Mouse (Mus musculus) A20 (cell line): Measurements from ENCODE around the gene Zdhhc1.
A peak's percentile ranks its signal among the peaks of the same experiment; 100 is the strongest.

Experiments used
- DNase-seq: peaks from one replicate; pipeline ENCODE4 v3.0.0-alpha.2; 2011; ENCODE audit warnings: low read depth, low spot score

The Zdhhc1 gene

DNA sequence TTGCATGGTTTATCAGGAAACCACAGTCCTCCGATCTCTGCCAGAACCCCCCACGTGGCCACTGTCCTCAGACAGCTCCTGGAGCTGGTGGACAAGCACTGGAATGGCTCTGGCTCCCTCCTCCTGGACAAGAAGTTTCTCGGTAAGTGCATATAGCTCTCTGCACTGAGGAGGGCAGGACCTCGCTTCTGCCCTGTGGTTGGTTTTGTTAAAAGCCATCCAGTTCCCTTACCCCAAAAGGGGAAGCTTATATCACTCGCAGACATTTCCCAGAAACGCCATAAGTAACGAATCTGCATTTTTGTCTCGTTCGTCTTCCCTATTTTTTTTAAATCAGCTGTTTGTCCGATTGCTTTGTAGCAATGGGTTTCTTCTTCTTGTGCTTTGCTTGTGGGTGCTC, 41.5 kb downstream of the Zdhhc1 start:
- no peak for DNase-seq

DNA sequence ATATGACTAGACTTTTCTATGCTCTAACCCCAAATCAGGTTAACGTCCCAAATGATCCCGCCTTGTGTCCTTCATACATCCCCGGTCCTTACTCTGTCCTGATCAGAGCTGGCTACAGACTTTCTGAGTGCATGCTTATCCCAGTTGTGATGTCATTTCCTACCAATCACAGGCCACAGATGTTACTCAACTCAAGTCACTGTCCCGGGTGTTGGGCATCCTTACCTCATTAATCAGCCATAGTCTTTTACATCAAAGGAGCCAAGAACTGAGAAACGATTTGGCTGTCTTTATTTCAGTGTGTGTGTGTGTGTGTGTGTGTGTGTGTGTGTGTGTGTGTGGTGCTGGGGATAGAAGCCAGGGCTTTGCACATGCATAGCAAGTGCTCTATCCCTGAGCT, 42.6 kb downstream of the Zdhhc1 start:
- DNase-seq: no peak

GRCm38 (mm10) chr8:105453296-105453695, 43.4 kb downstream of the Zdhhc1 start:
- peak; percentile 30 for DNase-seq

DNA sequence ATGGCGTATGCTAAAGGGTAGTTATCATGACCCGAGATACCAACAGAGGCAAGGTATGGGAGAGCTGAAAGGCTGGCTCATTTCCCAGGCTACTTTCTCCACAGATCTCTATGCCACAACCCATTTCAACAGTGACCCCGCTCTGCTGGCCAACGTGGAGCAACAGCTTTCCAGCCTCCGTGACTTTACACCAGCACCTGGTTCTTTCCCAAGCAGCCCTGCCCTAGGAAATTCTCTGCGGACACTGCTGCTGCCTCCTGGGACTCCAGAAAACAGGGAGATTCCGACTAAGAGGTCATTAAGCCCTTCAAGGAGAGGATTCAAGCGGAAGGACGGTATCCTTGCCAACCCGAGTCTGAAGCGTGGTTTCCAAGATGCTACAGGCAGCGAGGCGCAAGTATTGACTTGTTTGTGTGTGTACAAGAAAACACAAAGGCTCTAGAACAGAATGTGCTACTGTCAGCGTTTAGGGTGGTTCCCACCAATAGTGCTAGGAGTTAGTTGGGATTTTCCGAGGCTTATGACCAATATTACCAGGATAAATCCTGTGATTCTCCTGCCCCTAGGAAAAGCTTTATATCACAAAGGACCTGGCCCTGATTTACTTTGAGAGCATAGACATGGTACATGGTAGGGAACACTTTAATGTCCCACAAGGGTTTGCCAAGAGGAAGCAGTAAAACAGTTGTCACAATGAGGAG, 44.6 kb downstream of the Zdhhc1 start:
- DNase-seq: no peak

GRCm38 (mm10) chr8:105450977-105451376, 45.7 kb downstream of the Zdhhc1 start:
- DNase-seq: no peak

GRCm38 (mm10) chr8:105448596-105448995, 48.1 kb downstream of the Zdhhc1 start:
- DNase-seq: no peak

- DNase-seq: no peak
These were observed 48.5 kb downstream of the Zdhhc1 start for GRCm38 (mm10) chr8:105448188-105448587.

DNA sequence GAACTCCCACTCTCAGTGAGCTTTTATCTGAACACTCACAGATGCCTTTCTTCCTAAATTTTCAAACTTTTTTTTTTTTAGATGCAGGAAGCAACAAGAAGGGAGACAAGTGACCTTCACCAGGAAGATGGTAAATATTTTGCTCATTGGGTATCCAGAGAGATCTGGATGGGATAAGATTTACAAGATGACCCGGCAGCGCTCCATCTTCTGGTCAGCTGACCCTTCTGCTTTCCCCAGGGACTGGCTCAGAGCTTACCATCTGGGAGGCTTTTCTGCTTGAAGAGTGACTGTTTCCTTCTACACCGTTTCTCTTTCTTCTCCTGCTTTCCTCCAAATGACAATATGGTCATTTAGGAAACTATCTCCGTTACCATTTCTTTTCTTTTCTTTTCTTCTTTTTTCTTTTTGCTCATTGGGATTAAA, 50.6 kb downstream of the Zdhhc1 start:
- peak; percentile 28 for DNase-seq

DNA sequence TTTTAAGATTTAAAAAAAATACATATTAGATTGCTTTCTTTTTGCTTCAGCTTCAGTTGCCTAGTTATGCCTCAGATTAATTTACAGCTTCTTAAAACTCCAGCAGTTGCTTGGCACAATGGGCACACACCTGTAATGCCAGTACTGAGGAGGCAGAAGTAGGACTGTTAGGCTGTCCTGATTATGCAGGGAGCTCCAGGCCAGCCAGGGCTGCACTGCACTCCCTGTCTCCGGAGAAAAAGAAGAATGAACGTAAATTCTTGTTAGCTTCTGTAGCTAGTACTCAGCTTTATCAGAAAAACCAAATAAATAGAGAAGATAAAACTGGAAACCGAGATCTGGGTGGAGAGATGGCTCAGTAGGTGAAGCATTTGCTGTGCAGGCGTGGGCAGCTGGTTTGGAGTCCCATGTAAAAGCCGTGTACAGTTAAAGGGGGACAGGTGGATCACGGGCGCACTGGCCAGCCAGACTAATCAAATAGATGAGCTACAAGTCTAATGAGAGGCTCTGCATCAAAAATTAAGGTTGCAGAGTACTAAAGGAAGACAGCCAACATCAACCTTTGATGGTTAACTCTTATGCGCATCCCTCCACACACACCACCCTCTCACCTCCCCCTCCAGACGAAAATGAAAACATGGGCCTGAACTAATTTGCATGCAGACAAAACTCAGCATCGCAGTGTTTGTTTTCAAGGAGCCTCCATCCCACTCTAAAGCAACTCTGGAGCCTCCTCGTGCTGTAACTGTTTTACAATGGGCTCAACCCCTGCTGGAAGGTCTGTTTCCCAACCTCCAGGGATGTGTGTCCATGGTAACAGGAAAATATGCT, 51.2 kb downstream of the Zdhhc1 start:
- DNase-seq: peak; percentile 27

- no peak for DNase-seq
These were observed 54.0 kb downstream of the Zdhhc1 start for GRCm38 (mm10) chr8:105442661-105443060.

GRCm38 (mm10) chr8:105441433-105441832, 55.3 kb downstream of the Zdhhc1 start:
- DNase-seq: peak; percentile 54

GRCm38 (mm10) chr8:105438865-105439264, 57.8 kb downstream of the Zdhhc1 start:
- DNase-seq: peak; percentile 71

GRCm38 (mm10) chr8:105437078-105437748, 59.5 kb downstream of the Zdhhc1 start:
- DNase-seq: no peak

- DNase-seq: no peak
These were observed 60.5 kb downstream of the Zdhhc1 start for GRCm38 (mm10) chr8:105436218-105436617.

DNA sequence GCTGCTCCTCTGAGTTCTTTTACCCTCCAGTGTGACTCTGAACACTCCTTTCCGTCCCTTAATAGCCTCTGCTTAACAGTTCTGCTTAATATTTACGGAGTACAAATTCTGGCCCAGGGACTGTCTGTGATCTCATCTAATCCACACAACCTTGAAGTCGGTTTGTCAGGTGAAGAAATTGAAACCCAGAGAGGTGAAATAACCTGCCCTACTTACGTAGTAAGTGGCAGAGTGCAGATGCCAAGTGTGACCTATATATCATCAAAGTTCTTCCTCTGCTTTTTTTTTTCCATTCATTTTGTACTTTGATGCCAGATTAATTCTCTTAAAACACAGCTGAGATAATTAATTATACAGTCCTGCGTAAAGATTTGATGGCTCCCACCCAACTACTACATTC, 62.6 kb downstream of the Zdhhc1 start:
- no peak for DNase-seq

- DNase-seq: no peak
These were observed 63.2 kb downstream of the Zdhhc1 start for GRCm38 (mm10) chr8:105433511-105433910.

GRCm38 (mm10) chr8:105433021-105433420, 63.7 kb downstream of the Zdhhc1 start:
- DNase-seq: no peak

- DNase-seq: no peak
These were observed 64.8 kb downstream of the Zdhhc1 start for GRCm38 (mm10) chr8:105431743-105432515.

GRCm38 (mm10) chr8:105426878-105427277, 69.8 kb downstream of the Zdhhc1 start:
- DNase-seq: no peak
